Mouse (Mus musculus) pancreas, adult 10 weeks (tissue): ENCODE measurements around the gene Coq10a. TPM values are rescaled to one million over a fixed set of nuclear protein-coding genes. Genes with fewer than 3 reads are reported as not detected.

ENCODE experiments used
- polyA plus RNA-seq: library from polyadenylated mRNA; stranded (reverse); fragments of 350-450 nt; fragmentation: Illumina TruSeq; extraction: RNeasy Lipid Tissue Mini Kit (QIAGEN cat#74804); gene quantifications from one replicate; pipeline ENCODE4 v1.2.3, GENCODE M21; 2015; ENCODE audit warnings: low read depth, low replicate concordance; ENCODE audit not compliant: insufficient read depth

Gene Coq10a
- polyA plus RNA-seq, result 21.3 TPM

DNA sequence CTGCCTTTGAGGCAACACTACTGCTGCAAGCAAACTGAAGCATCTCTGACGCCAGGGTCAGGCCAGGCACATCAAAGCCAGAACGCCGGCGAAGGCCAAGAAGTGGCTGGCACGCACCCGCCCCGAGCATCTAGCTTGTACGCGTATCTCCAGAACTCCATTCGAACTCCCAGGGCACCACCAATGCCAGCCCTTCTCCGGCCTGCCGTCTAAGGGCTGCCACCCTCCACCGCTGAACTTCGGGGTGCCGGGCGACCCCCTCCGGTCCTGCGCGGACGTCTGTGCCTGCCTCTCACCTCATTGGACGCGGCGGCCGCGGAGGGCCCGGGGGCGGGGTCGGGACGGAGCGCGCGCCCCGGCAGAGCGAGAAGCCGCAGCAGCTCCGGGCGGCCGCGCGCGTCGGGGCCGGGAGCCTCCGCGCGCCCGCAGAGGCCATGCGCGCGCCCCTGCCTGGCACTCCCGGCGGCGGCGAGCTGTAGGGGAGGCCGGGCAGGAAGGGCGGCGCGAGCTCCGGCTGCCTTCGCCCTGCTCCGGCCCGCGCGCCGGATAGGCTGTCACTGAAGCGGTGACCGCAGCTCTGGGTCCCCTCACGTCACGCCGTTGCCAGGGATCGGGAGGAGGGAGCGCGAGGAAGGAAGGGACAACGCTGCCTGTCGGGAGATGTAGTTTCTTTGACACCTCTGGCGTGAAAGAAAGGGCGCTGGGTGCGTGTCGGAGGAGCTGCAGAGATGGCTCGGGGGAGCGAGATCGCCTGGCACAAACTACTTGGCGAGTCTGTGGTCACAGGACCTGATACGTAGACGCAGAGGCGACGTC lies at the start of gene Coq10a:
Gene Coq10a (minus strand): TSS at position 596 of the 816 bp plus-strand sequence.

DNA sequence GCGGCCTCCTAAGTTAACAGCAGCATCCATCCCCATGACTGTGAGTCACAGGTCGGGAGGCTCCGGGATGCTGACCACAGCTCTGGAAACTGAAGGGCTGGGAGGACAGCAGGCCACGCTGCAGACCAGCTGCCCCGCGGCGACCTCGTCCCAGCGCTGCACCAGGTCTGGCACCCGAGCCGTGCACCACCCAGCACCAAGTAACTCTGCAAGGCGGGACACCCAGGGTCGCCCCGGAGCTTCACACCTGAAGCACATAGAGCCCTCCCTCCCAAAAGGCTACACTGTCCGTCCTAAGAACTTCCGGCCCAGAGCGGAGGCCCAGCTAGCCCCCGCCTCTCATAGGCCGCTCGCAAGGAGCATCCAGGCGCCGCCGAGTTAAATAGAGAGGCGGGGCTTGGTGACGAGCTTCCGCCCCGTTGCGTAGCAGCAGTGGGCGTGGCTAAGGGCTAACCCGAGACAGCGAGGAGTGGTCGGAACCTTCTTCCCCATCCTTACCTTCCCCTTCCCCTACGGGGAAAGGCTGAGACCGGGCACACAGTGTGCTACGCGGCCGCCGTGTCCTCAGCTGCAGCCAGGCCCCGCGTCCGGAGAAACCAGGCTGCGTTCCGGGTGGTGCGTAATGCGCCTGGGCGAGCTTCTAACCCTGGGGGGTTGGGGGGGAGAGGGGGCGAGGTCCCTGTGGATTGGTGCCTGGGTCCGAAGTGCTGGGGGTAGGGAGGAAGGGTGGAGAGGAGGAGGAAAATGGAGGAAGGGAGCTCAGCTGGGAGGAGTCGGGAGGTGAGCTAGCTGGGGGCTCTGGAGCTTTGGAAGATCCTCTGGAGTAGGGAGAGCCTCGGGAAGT lies 42.6 kb upstream of the Coq10a start, which contains the start of the genes Nabp2 and Rnf41:
Gene Nabp2 (minus strand): TSS at position 282 of the 844 bp plus-strand sequence.
Gene Rnf41 (plus strand): TSS at position 447 of the 844 bp plus-strand sequence.

DNA sequence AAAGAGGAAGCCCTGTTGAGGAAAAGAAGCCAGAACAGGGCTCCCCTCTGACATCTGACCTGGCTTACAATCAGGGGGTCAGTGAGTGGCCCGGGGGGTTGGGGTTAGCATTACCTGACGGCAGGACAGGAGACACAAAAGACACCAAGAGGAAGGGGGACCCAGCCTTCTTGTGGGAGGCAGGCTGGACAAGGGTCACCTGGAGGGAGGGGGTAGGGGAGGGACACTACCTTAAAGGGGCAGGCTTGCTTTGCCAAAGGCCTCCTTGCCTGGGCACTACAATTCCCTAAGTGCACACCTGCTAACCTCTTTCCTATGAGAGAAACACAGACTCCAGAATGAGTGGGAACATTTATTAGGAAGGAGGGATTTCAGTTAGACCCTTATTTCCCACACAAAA lies 32.3 kb upstream of the Coq10a start, which contains the start of gene Slc39a5:
Gene Slc39a5 (minus strand): TSS at position 174 of the 400 bp plus-strand sequence.

GRCm38 (mm10) chr10:128376455-128377211 lies 7.8 kb upstream of the Coq10a start, which contains the start of gene Ankrd52:
Gene Ankrd52, plus strand, starts transcription at chr10:128377115.

DNA sequence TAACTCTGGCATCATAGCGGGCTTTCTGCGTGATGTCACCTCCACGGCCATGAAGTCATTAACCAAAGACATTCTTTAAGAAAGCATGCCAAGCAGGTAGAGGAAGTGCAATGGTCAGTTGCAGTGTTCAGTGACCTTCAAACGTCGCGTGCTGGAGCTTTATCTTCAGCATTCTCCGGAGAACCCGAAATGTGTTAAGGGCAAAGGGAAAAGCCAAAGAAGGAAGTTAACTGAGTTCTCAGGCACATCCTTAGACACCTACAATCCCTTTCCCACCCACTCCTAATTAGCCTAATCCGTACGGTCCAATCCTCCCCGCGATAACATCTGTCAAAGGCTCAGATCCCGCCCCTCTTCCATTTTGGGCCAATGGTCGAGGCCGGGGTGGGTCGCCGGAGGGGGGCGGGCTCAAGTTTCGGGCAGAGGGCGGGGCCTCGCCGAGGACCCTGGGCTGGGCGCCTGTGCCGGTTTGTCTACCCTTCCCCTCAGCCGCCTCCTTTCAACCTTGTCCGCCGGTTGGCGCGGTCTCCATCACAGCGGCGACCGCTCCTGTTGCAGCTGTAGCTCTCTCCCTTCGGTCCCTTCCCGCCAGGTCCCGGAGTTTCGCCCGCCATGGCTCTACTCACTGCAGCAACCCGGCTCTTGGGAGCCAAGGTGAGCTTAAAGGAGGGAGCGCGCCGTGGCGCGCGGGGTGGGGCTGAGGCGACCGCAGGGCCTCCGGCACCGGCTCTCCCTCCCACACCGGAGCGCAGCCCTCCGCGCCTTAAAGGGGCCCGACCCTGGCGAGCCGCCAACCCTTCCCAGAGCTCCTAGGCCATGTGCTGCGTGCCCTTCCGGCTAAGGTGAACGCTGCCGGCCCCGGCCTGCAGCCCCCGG lies 31.3 kb downstream of the Coq10a start, which contains the start of gene Cs:
Gene Cs (plus strand): TSS at position 429 of the 876 bp plus-strand sequence.

DNA sequence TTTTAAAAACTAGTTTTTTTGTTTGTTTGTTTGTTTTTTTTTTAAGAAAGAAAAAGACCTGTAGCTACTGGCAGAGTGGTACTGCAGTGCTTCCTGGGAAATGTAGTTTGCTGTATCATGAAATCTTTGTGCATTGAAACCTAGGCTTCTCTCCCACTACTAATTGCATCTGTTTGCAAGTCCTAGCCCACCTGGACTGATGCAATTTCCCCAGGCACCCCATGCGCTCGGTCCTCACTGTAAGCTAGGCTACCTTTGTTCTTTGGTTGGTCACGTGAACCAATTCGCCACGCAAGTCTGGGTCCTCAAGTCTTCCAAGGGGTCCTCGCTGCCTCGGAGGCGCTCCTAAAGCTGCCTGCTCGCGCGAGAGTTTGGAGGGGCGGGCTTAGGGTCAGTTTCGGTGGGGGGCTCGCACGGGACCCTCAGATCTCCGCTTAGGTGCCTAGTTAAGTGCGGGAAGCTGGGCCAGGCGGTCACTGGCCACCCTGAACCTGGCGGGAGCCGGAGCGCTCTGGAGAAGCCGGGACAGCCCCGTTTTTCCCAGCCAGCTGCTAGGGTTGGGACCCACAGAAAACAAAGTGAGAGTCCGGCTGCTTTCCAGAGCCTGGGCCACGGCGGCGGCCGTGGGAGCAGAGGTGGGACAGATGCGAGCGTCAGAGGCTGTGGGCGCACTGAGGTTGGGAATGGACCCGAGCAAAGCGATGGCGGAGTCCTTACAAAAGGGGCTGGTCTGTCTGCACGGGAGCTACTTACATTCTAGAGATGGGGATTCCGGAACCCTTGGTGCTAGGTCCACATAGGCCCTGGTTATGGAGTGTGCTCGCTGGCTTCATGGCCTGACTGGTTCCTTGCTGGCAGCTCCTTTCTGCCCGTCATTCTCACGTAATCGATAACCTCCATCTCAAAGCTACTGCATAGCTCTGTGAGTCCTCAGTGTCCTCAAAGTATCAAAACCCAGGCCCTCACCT lies 46.4 kb downstream of the Coq10a start, which contains the start of gene Cnpy2:
Gene Cnpy2 (plus strand): TSS at position 319 of the 968 bp plus-strand sequence.

Other genes starting within 250 kb of the Coq10a start
- 11.2 TPM for gene Rbms2, start 188.7 kb downstream of the Coq10a start, polyA plus RNA-seq
- gene Gls2, start 174.5 kb downstream of the Coq10a start, polyA plus RNA-seq, result 37.5 TPM
- 6.0 TPM for gene Spryd4, start 157.2 kb downstream of the Coq10a start, polyA plus RNA-seq
- not detected for gene Mip, start 143.2 kb downstream of the Coq10a start, polyA plus RNA-seq
- 5.8 TPM for gene Timeless, start 136.9 kb downstream of the Coq10a start, polyA plus RNA-seq
- not detected for gene Apon, start 114.9 kb downstream of the Coq10a start, polyA plus RNA-seq
- not detected for gene Apof, start 100.3 kb downstream of the Coq10a start, polyA plus RNA-seq
- 12.1 TPM for gene Stat2, start 98.4 kb downstream of the Coq10a start, polyA plus RNA-seq
- gene Il23a, start 70.2 kb downstream of the Coq10a start, polyA plus RNA-seq, result not detected
- 14.3 TPM for gene Pan2, start 65.7 kb downstream of the Coq10a start, polyA plus RNA-seq
- 55.2 TPM for gene Cnpy2, start 46.5 kb downstream of the Coq10a start, polyA plus RNA-seq
- gene Cs, start 31.3 kb downstream of the Coq10a start, polyA plus RNA-seq, result 18.2 TPM
- gene Ankrd52, start 8.1 kb upstream of the Coq10a start, polyA plus RNA-seq, result 5.5 TPM
- gene Slc39a5, start 32.2 kb upstream of the Coq10a start, polyA plus RNA-seq, result 127 TPM
- 17.0 TPM for gene Nabp2, start 42.5 kb upstream of the Coq10a start, polyA plus RNA-seq
- 6.6 TPM for gene Rnf41, start 42.7 kb upstream of the Coq10a start, polyA plus RNA-seq
- gene Smarcc2, start 90.3 kb upstream of the Coq10a start, polyA plus RNA-seq, result 24.6 TPM
- gene Myl6, start 125.1 kb upstream of the Coq10a start, polyA plus RNA-seq, result 403 TPM
- not detected for gene Myl6b, start 129.7 kb upstream of the Coq10a start, polyA plus RNA-seq
- 15.7 TPM for gene Esyt1, start 156.9 kb upstream of the Coq10a start, polyA plus RNA-seq
- gene Zc3h10, start 178.8 kb upstream of the Coq10a start, polyA plus RNA-seq, result 2.5 TPM
- gene Rpl41, start 180.3 kb upstream of the Coq10a start, polyA plus RNA-seq, result 2,737 TPM
- gene Pa2g4, start 197.0 kb upstream of the Coq10a start, polyA plus RNA-seq, result 20.2 TPM
- gene Erbb3, start 220.7 kb upstream of the Coq10a start, polyA plus RNA-seq, result 2.9 TPM